Mouse (Mus musculus) limb, embryonic 14.5 days (tissue): ENCODE measurements at regions not wholly inside any gene's neighbourhood (a gene's known extent, or its start where the extent isn't known, plus 50 kb on each side); places are given as distances from the start of the nearest gene placed in this dataset.

Experiments used
- ATAC-seq: fragments of 200-750 bp; cut with Nextera tagmentation; 2 replicates; pipeline ENCODE4 v1.8.0; 2017; ENCODE audit warnings: low read depth, moderate number of reproducible peaks, moderate TSS enrichment; ENCODE audit not compliant: low FRiP score
- DNase-seq: peaks from one replicate; pipeline ENCODE4 v3.0.0-alpha.2; 2015; ENCODE audit warnings: low spot score
- H3K27ac ChIP-seq: fragments of 300-500 bp; sonication (generic); replicated peaks from 2 replicates; pipeline ENCODE4 v1.5.1; 2014; ENCODE audit warnings: low read depth, mild to moderate bottlenecking, low read length, moderate library complexity, mixed read lengths
- H3K27me3 ChIP-seq: fragments of 300-500 bp; sonication (generic); 2 replicates; pipeline ENCODE4 v1.6.1; 2014; ENCODE audit warnings: low read length, mixed read lengths; ENCODE audit not compliant: control insufficient read depth, insufficient read depth
- H3K36me3 ChIP-seq: fragments of 300-500 bp; sonication (generic); 2 replicates; pipeline ENCODE4 v1.6.1; 2014; ENCODE audit warnings: mild to moderate bottlenecking, low read length, moderate library complexity, mixed read lengths; ENCODE audit not compliant: control insufficient read depth, insufficient read depth
- H3K4me1 ChIP-seq: fragments of 300-500 bp; sonication (generic); 2 replicates; pipeline ENCODE4 v1.6.1; 2014; ENCODE audit warnings: antibody characterized with exemption, low read length, mixed read lengths; ENCODE audit not compliant: control insufficient read depth, insufficient read depth
- H3K4me2 ChIP-seq: fragments of 300-500 bp; sonication (generic); replicated peaks from 2 replicates; pipeline ENCODE4 v1.6.1; 2014; ENCODE audit warnings: low read depth, mild to moderate bottlenecking, low read length, moderate library complexity; ENCODE audit not compliant: severe bottlenecking
- H3K4me3 ChIP-seq: fragments of 300-500 bp; sonication (generic); replicated peaks from 2 replicates; pipeline ENCODE4 v1.5.1; 2014; ENCODE audit warnings: low read length
- H3K9ac ChIP-seq: fragments of 300-500 bp; sonication (generic); 2 replicates; pipeline ENCODE4 v1.6.1; 2014; ENCODE audit warnings: mild to moderate bottlenecking, low read depth, low read length, moderate library complexity; ENCODE audit not compliant: severe bottlenecking
- H3K9me3 ChIP-seq: fragments of 300-500 bp; sonication (generic); 2 replicates; pipeline ENCODE4 v1.6.1; 2016; ENCODE audit warnings: low read length; ENCODE audit not compliant: control insufficient read depth
- POLR2A ChIP-seq: fragments of 200-500 bp; IDR thresholded peaks from 2 replicates; pipeline ENCODE4 v1.8.0; 2012; ENCODE audit warnings: inconsistent platforms, mild to moderate bottlenecking, moderate library complexity, borderline replicate concordance; ENCODE audit not compliant: insufficient read depth, insufficient read length; ENCODE audit errors: extremely low read depth
- WGBS: fragments of 180-500 bp; shearing (Covaris S2); extraction: QIAGEN DNeasy Blood & Tissue Kit; methylation state at CpG from one replicate; pipeline ENCODE4 v1.1.7; 2014; 5-methylcytosine and 5-hydroxymethylcytosine counted together

DNA sequence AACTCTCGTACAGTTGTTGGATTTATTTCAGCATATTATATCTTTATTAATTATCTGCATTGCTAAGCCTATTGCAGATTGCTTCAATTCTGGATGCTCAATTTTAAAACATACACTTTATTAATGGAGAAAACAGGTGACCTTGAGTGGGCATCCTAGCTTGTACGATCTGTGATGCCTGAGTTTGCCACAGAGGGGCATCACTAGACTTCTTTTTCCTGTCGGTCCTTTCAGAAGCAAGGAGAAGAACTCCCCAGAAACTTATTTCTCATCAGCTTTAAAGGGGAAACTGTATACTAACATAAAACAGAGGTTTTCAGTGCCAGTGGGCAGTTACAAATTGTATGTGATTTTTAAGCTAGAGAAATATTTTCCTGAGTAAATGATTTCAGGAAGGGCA, 201.8 kb downstream of the Dmrta1 start:
- ATAC-seq (no peak), DNase-seq (no peak)
- no peaks in the 10 kb centered on the region for H3K36me3 ChIP-seq
- no peaks in the 10 kb centered on the region for H3K4me1 ChIP-seq
- H3K4me2 ChIP-seq, result no peak overlapping the region
- no peak overlapping the region for H3K9ac ChIP-seq
- H3K4me3 ChIP-seq, result no peak overlapping the region
- no peak overlapping the region for H3K27ac ChIP-seq
- 53% methylated on average over 3 of the region's 3 CpGs for WGBS
- H3K27me3 ChIP-seq, result no peaks in the 10 kb centered on the region
- H3K9me3 ChIP-seq, result no peaks in the 10 kb centered on the region
- TF ChIP-seq POLR2A, result no peak

DNA sequence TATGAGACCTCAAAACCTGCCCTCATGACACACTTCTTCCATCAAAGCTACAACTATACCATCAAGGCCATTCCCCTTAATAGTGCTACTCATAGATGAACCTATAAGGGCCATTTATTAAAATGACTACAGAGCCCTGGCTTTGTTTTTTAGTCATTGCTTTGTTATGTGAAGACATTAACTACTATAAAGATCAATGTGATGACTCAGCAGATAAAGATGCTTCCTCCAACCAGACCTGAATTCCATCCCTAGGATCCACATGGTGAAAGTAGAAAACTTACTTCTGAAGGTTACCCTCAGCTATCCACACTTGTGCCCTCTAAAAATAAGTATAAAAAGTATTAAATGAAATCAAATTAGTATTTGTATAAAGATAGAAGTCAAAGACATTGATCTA, 230.4 kb downstream of the Dmrta1 start:
- DNase-seq, result no peak
- H3K27me3 ChIP-seq, result no peaks in the 10 kb centered on the region
- H3K36me3 ChIP-seq, result no peaks in the 10 kb centered on the region
- ATAC-seq, result no peak
- H3K9me3 ChIP-seq, result no peaks in the 10 kb centered on the region
- no peak overlapping the region for H3K4me2 ChIP-seq
- no peak overlapping the region for H3K27ac ChIP-seq
- no peak overlapping the region for H3K4me3 ChIP-seq
- no peak overlapping the region for H3K9ac ChIP-seq
- TF ChIP-seq POLR2A, result no peak
- H3K4me1 ChIP-seq, result no peaks in the 10 kb centered on the region

- H3K27me3 ChIP-seq, result no peaks in the 10 kb centered on the region
- DNase-seq (no peak), ATAC-seq (no peak)
- no peaks in the 10 kb centered on the region for H3K4me1 ChIP-seq
- H3K36me3 ChIP-seq, result no peaks in the 10 kb centered on the region
- no peak overlapping the region for H3K4me3 ChIP-seq
- no peaks in the 10 kb centered on the region for H3K9me3 ChIP-seq
- H3K27ac ChIP-seq, result no peak overlapping the region
- H3K9ac ChIP-seq, result no peak overlapping the region
- H3K4me2 ChIP-seq, result no peak overlapping the region
- TF ChIP-seq POLR2A, result no peak
- WGBS, result 69% methylated on average over 1 of the region's 1 CpGs
These were observed 258.4 kb downstream of the Dmrta1 start for GRCm38 (mm10) chr4:89937673-89938072.

GRCm38 (mm10) chr4:89941308-89941707, 262.1 kb downstream of the Dmrta1 start:
- ATAC-seq, result no peak
- no peak for TF ChIP-seq POLR2A
- Histone ChIP-seq H3K4me3 (no peak overlapping the region), H3K36me3 (no peaks in the 10 kb centered on the region), H3K27me3 (no peaks in the 10 kb centered on the region), H3K9ac (no peak overlapping the region), H3K27ac (no peak overlapping the region), H3K9me3 (no peaks in the 10 kb centered on the region), H3K4me1 (no peaks in the 10 kb centered on the region), H3K4me2 (no peak overlapping the region)
- WGBS, result 39% methylated on average over 4 of the region's 4 CpGs
- DNase-seq, result no peak

DNA sequence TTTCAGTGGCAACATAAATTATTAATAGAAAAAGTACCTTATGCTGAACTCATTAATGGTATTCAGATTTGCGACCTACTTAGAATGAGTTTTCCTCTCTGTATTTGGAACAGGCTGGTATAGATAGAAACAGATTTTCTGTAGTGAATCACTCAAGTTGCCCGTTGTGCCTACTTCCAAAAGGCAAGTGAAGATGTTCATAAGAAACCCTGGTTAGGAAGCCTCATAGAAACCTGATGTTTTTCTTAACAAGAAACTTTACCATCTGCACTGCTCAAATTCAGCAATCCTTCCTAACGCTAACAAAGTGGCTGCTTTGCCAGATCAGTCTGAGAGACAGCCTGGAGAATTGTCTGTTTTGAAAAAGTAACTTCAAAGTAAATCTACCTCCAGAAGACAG, 242.5 kb upstream of the Zfp352 start:
- H3K27me3 ChIP-seq, result no peaks in the 10 kb centered on the region
- no peaks in the 10 kb centered on the region for H3K9me3 ChIP-seq
- 83% methylated on average over 3 of the region's 3 CpGs for WGBS
- no peaks in the 10 kb centered on the region for H3K36me3 ChIP-seq
- no peak for ATAC-seq
- no peak overlapping the region for H3K27ac ChIP-seq
- no peak for TF ChIP-seq POLR2A
- H3K9ac ChIP-seq, result no peak overlapping the region
- no peak overlapping the region for H3K4me2 ChIP-seq
- DNase-seq, result no peak
- H3K4me1 ChIP-seq, result no peaks in the 10 kb centered on the region
- no peak overlapping the region for H3K4me3 ChIP-seq

GRCm38 (mm10) chr4:90003413-90003812, 215.2 kb upstream of the Zfp352 start:
- no peaks in the 10 kb centered on the region for H3K4me1 ChIP-seq
- TF ChIP-seq POLR2A, result no peak
- no peaks in the 10 kb centered on the region for H3K27me3 ChIP-seq
- H3K27ac ChIP-seq, result no peak overlapping the region
- H3K4me2 ChIP-seq, result no peak overlapping the region
- no peak for DNase-seq
- ATAC-seq, result no peak
- no peaks in the 10 kb centered on the region for H3K9me3 ChIP-seq
- no peak overlapping the region for H3K9ac ChIP-seq
- 82% methylated on average over 3 of the region's 3 CpGs for WGBS
- no peak overlapping the region for H3K4me3 ChIP-seq
- no peaks in the 10 kb centered on the region for H3K36me3 ChIP-seq
